ENCODE assay signal across 25 mouse cellular contexts in genomic region chr1:171116280-171116679, GRCm38 (mm10). TPM values are rescaled to one million over a fixed set of nuclear protein-coding genes. Genes with fewer than 3 reads are reported as not detected.
DNase-seq lines count a peak whose midpoint lies in the region; ATAC-seq and TF ChIP-seq lines count a peak whose summit lies in the region.
"Had no signal": no experiment of that assay in that cellular context is flagged by ENCODE, and none has a peak within 500 bp of the region (broad histone marks: within the 10 kb centered on the region; RNA-seq: fewer than 3 reads in every experiment).

No protein-coding gene starts in this region.

- no peaks in the 10 kb centered on the region for H3K27me3 ChIP-seq in MEL (ENCODE audit: control insufficient read depth in 1 of 2, insufficient read depth in 2 of 2, low read length in 2 of 2)
- H3K27me3 ChIP-seq in liver, embryonic 12.5 days (replicated peaks): no peaks in the 10 kb centered on the region
- H3K27me3 ChIP-seq in liver, embryonic 15.5 days: no peaks in the 10 kb centered on the region
- H3K27me3 ChIP-seq: heart, embryonic 12.5 days; heart, embryonic 15.5 days; hindbrain, embryonic 13.5 days had no signal

- peaks cover 0 to 17% of the 10 kb centered on the region in 2 experiments; a peak in 2 of 4 replicates for H3K36me3 ChIP-seq in MEL (ENCODE audit: control insufficient read depth in 1 of 2, insufficient read depth in 2 of 2, low read length in 2 of 2)
- H3K36me3 ChIP-seq in liver, embryonic 12.5 days: no peaks in the 10 kb centered on the region
- H3K36me3 ChIP-seq in liver, embryonic 15.5 days (replicated peaks): no peaks in the 10 kb centered on the region
- H3K36me3 ChIP-seq: heart, embryonic 12.5 days; heart, embryonic 15.5 days; hindbrain, embryonic 10.5 days; hindbrain, embryonic 13.5 days had no signal

- no peaks in the 10 kb centered on the region; the same call in 1 of the 2 replicates for H3K79me2 ChIP-seq in MEL (ENCODE audit: control insufficient read depth, insufficient read depth, low read length, poor library complexity)

- peak overlapping the region; percentile 21 for H3K4me2 ChIP-seq in liver, embryonic 12.5 days
- H3K4me2 ChIP-seq in liver, embryonic 15.5 days: peak overlapping the region; percentile 13
- H3K4me2 ChIP-seq: heart, embryonic 12.5 days; heart, embryonic 15.5 days; hindbrain, embryonic 13.5 days had no signal

- TF ChIP-seq EP300 in MEL (IDR thresholded peaks at IDR 0.05; ENCODE audit: low read depth in 1 of 2, low read length in 2 of 2): peak; percentile 38 to 64; a peak in 2 of 4 replicates

- no peak for TF ChIP-seq RAD21 in MEL (IDR thresholded peaks at IDR 0.05; ENCODE audit: low read depth, low read length)

- H3K9ac ChIP-seq in MEL (ENCODE audit: control insufficient read depth, low read depth, low read length, poor library complexity, severe bottlenecking): no peak overlapping the region
- H3K9ac ChIP-seq in liver, embryonic 12.5 days: no peak overlapping the region
- H3K9ac ChIP-seq in liver, embryonic 15.5 days: no peak overlapping the region
- H3K9ac ChIP-seq: forebrain, postnatal 0 days; heart, embryonic 12.5 days; heart, embryonic 15.5 days; hindbrain, embryonic 13.5 days had no signal

- no peak for TF ChIP-seq POLR2A in MEL (IDR thresholded peaks at IDR 0.05; ENCODE audit: control insufficient read depth in 1 of 2, insufficient read depth in 1 of 2, low read depth in 1 of 2, low read length in 2 of 2, poor library complexity in 1 of 2)

- no peaks in the 10 kb centered on the region for H3K9me3 ChIP-seq in MEL (replicated peaks; ENCODE audit: insufficient read depth, low read length)
- no peaks in the 10 kb centered on the region for H3K9me3 ChIP-seq in liver, embryonic 12.5 days (replicated peaks)
- H3K9me3 ChIP-seq in liver, embryonic 15.5 days (replicated peaks): no peaks in the 10 kb centered on the region
- H3K9me3 ChIP-seq: heart, embryonic 12.5 days; heart, embryonic 15.5 days; hindbrain, embryonic 10.5 days; hindbrain, embryonic 13.5 days had no signal

- ATAC-seq in liver, embryonic 12.5 days: peak; percentile 14; the same call in 1 of the 2 replicates
- ATAC-seq in liver, embryonic 15.5 days (ENCODE audit: insufficient read depth): no peak
- ATAC-seq in megakaryocyte-erythroid progenitor cell, adult 5-6 weeks (replicated peaks; ENCODE audit: low FRiP score, low TSS enrichment, poor library complexity, severe bottlenecking): 0 out of 2 replicates have a peak, but pooled peaks have one; percentile 16
- ATAC-seq: forebrain, embryonic 14.5 days; forebrain, postnatal 0 days; hindbrain, embryonic 16.5 days had no signal

- no peak overlapping the region; a peak in 1 of 4 replicates for H3K4me3 ChIP-seq in MEL (ENCODE audit: control insufficient read depth in 1 of 2, insufficient read depth in 1 of 2, low read depth in 2 of 2, low read length in 2 of 2)
- H3K4me3 ChIP-seq in liver, embryonic 12.5 days: no peak overlapping the region
- no peak overlapping the region for H3K4me3 ChIP-seq in liver, embryonic 15.5 days (replicated peaks)
- H3K4me3 ChIP-seq: gastrocnemius, adult 2 months; heart, embryonic 12.5 days; heart, embryonic 15.5 days; hindbrain, embryonic 10.5 days; hindbrain, embryonic 13.5 days had no signal

- peaks cover 6 to 15% of the 10 kb centered on the region in 2 experiments; a peak in 3 of 4 replicates for H3K4me1 ChIP-seq in MEL (ENCODE audit: control insufficient read depth in 1 of 2, insufficient read depth in 2 of 2, low read length in 2 of 2)
- peaks cover 56% of the 10 kb centered on the region for H3K4me1 ChIP-seq in liver, embryonic 12.5 days
- H3K4me1 ChIP-seq in liver, embryonic 15.5 days (replicated peaks): peaks cover 63% of the 10 kb centered on the region

- WGBS in liver, embryonic 12.5 days (ENCODE audit: insufficient replicate concordance): 31% methylated on average over 4 of the region's 4 CpGs
- 37% methylated on average over 4 of the region's 4 CpGs for WGBS in liver, embryonic 15.5 days (ENCODE audit: insufficient replicate concordance)

- TF ChIP-seq CTCF in MEL (IDR thresholded peaks at IDR 0.05 in 2 of 3, conservative IDR thresholded peaks at IDR 0.05 in 1 of 3; ENCODE audit: control insufficient read depth in 1 of 3, insufficient read depth in 1 of 3, low read depth in 2 of 3, low read length in 3 of 3, poor library complexity in 1 of 3, severe bottlenecking in 1 of 3): no peak

- no peak overlapping the region for H3K27ac ChIP-seq in MEL (ENCODE audit: control insufficient read depth, low read depth, low read length)
- H3K27ac ChIP-seq in liver, embryonic 12.5 days: 0 out of 2 replicates have a peak overlapping the region, but pooled peaks have one; percentile 1
- H3K27ac ChIP-seq in liver, embryonic 15.5 days (replicated peaks): peak overlapping the region; percentile 14; the same call in 1 of the 2 replicates
- H3K27ac ChIP-seq: heart, embryonic 15.5 days; hindbrain, embryonic 10.5 days; hindbrain, embryonic 13.5 days had no signal

- DNase-seq in MEL (ENCODE audit: low read depth, low spot score): no peak
- DNase-seq in MN1 (ENCODE audit: low spot score): no peak
- DNase-seq in urinary bladder, adult 18-20 months (ENCODE audit: low spot score in 2 of 2): no peak
- DNase-seq in lung, postnatal 36 days: no peak
- DNase-seq: adrenal gland, adult 2 months; adrenal gland, postnatal 25 days; cerebellum, adult 18-20 months; cerebellum, adult 9-10 months; cerebellum, postnatal 14 days; forebrain, postnatal 0 days; gastrocnemius, adult 2 months; gastrocnemius, postnatal 14 days; heart, adult 11 months; heart, postnatal 10 days; heart, postnatal 36 days had no signal

TF ChIP-seq in MEL, 35 proteins besides CTCF, POLR2A, EP300 and RAD21:
- TF ChIP-seq BHLHE40 (IDR thresholded peaks at IDR 0.05; ENCODE audit: borderline replicate concordance, low read depth, low read length) (peak; percentile 33; the same call in 1 of the 2 replicates), MAZ (IDR thresholded peaks at IDR 0.05; ENCODE audit: low read depth, low read length) (no peak), GATA1 (IDR thresholded peaks at IDR 0.05; ENCODE audit: low read depth, low read length) (peak; percentile 69), RCOR1 (IDR thresholded peaks at IDR 0.05; ENCODE audit: low read depth, low read length) (peak; percentile 56), TCF12 (IDR thresholded peaks at IDR 0.05; ENCODE audit: low read depth, low read length) (peak; percentile 43; the same call in 1 of the 2 replicates), TAL1 (IDR thresholded peaks at IDR 0.05; ENCODE audit: low read length) (peak; percentile 22)

RNA-seq across cellular contexts. Expression of gene Cfap126, which starts 2.6 kb away (rescaled TPM):
- total RNA-seq in MEL (2012; rRNA removed): 0.69 and 0.75 TPM in 2 replicates
- 1 to 10 TPM in 1 of 2 experiments, not detected in 1; 3.5 TPM for polyA plus RNA-seq in MEL (2012; ENCODE audit: insufficient read depth in 1 of 2, insufficient read length in 2 of 2, low read depth in 1 of 2, low replicate concordance in 2 of 2, missing spikeins in 1 of 2)
- 2.1 and 2.3 TPM in 2 replicates for polyA plus RNA-seq in liver, embryonic 12.5 days (2016; fragmentation: Nextera tagmentation; extraction: Ambion mirVana)
- 1.7 and 2.6 TPM in 2 replicates for polyA plus RNA-seq in liver, embryonic 15.5 days (2015; fragmentation: Nextera tagmentation; extraction: Ambion mirVana)
- 12.6 and 18.9 TPM in 2 replicates for total RNA-seq in megakaryocyte-erythroid progenitor cell, adult 5-6 weeks (2014; fragmentation: Nextera tagmentation)
- total RNA-seq in megakaryocyte-erythroid progenitor cell, adult 5-6 weeks (2017): 4.3 and 11.8 TPM in 2 replicates
- total RNA-seq: ES-E14 had no signal

RNA-seq across cellular contexts. Expression of gene Sdhc, which starts 34.1 kb away (rescaled TPM):
- total RNA-seq in MEL (2012; rRNA removed): 79.4 and 88.2 TPM in 2 replicates
- polyA plus RNA-seq in MEL (2012; ENCODE audit: insufficient read depth in 1 of 2, insufficient read length in 2 of 2, low read depth in 1 of 2, low replicate concordance in 2 of 2, missing spikeins in 1 of 2): 100 to 1,000 TPM in 1 of 2 experiments, not detected in 1; 224 TPM
- 140 and 155 TPM in 2 replicates for polyA plus RNA-seq in liver, embryonic 12.5 days (2016; fragmentation: Nextera tagmentation; extraction: Ambion mirVana)
- 149 and 158 TPM in 2 replicates for polyA plus RNA-seq in liver, embryonic 15.5 days (2015; fragmentation: Nextera tagmentation; extraction: Ambion mirVana)
- total RNA-seq in megakaryocyte-erythroid progenitor cell, adult 5-6 weeks (2014; fragmentation: Nextera tagmentation): 150 and 178 TPM in 2 replicates
- 72.0 and 84.7 TPM in 2 replicates for total RNA-seq in megakaryocyte-erythroid progenitor cell, adult 5-6 weeks (2017)

RNA-seq across cellular contexts. Expression of gene Mpz, which starts 34.2 kb away (rescaled TPM):
- 0.10 TPM in 1 of 2 replicates, not detected in the other for total RNA-seq in MEL (2012; rRNA removed)
- under 1 TPM in 1 of 2 experiments, not detected in 1; 0.28 TPM for polyA plus RNA-seq in MEL (2012; ENCODE audit: insufficient read depth in 1 of 2, insufficient read length in 2 of 2, low read depth in 1 of 2, low replicate concordance in 2 of 2, missing spikeins in 1 of 2)
- polyA plus RNA-seq in liver, embryonic 12.5 days (2016; fragmentation: Nextera tagmentation; extraction: Ambion mirVana): 0.10 and 0.18 TPM in 2 replicates
- not detected in 2 replicates for polyA plus RNA-seq in liver, embryonic 15.5 days (2015; fragmentation: Nextera tagmentation; extraction: Ambion mirVana)
- not detected in 2 replicates for total RNA-seq in megakaryocyte-erythroid progenitor cell, adult 5-6 weeks (2014; fragmentation: Nextera tagmentation)
- total RNA-seq in megakaryocyte-erythroid progenitor cell, adult 5-6 weeks (2017): 0.61 TPM in 1 of 2 replicates, not detected in the other

RNA-seq across cellular contexts. Expression of gene Fcgr3, which starts 51.5 kb away (rescaled TPM):
- total RNA-seq in MEL (2012; rRNA removed): 0.39 and 0.62 TPM in 2 replicates
- polyA plus RNA-seq in MEL (2012; ENCODE audit: insufficient read depth in 1 of 2, insufficient read length in 2 of 2, low read depth in 1 of 2, low replicate concordance in 2 of 2, missing spikeins in 1 of 2): 1 to 10 TPM in 1 of 2 experiments, not detected in 1; 6.1 TPM
- 16.1 and 17.0 TPM in 2 replicates for polyA plus RNA-seq in liver, embryonic 12.5 days (2016; fragmentation: Nextera tagmentation; extraction: Ambion mirVana)
- 27.2 and 28.0 TPM in 2 replicates for polyA plus RNA-seq in liver, embryonic 15.5 days (2015; fragmentation: Nextera tagmentation; extraction: Ambion mirVana)
- 1.4 and 6.3 TPM in 2 replicates for total RNA-seq in megakaryocyte-erythroid progenitor cell, adult 5-6 weeks (2014; fragmentation: Nextera tagmentation)
- total RNA-seq in megakaryocyte-erythroid progenitor cell, adult 5-6 weeks (2017): 1.9 and 2.2 TPM in 2 replicates
